7 mouse cellular contexts compared by ENCODE assay signal in genomic region chr2:34642351-34642750, GRCm38 (mm10).
DNase-seq lines count a peak whose midpoint lies in the region; ATAC-seq lines count a peak whose summit lies in the region.

No protein-coding gene starts in this region.

- peak; percentile 46 for DNase-seq in neural tube, embryonic 11.5 days (ENCODE audit: low spot score)
- peak; percentile 56 for DNase-seq in c-Kit-negative CD71-positive TER-119-positive erythroid progenitor cells, embryonic 14.5 days (ENCODE audit: low read depth, low spot score)
- DNase-seq in thymus, postnatal 4 days = peak; percentile 88
- DNase-seq in cerebellum, adult 11-12 months = no peak

- H3K4me1 ChIP-seq in neural tube, embryonic 11.5 days (ENCODE audit: control insufficient read depth, insufficient read depth, low read length) = peaks cover 7% of the 10 kb centered on the region
- H3K4me1 ChIP-seq in neural tube, embryonic 15.5 days = peaks cover 31% of the 10 kb centered on the region
- H3K4me1 ChIP-seq in forebrain, embryonic 13.5 days = peaks cover 16% of the 10 kb centered on the region

- H3K4me2 ChIP-seq in neural tube, embryonic 11.5 days (ENCODE audit: low read depth) = no peak overlapping the region
- no peak overlapping the region for H3K4me2 ChIP-seq in neural tube, embryonic 15.5 days
- H3K4me2 ChIP-seq in forebrain, embryonic 13.5 days = no peak overlapping the region

- no peaks in the 10 kb centered on the region for H3K9me3 ChIP-seq in neural tube, embryonic 11.5 days (ENCODE audit: control insufficient read depth, low read length)
- no peaks in the 10 kb centered on the region for H3K9me3 ChIP-seq in neural tube, embryonic 15.5 days (replicated peaks)
- H3K9me3 ChIP-seq in forebrain, embryonic 13.5 days (replicated peaks) = no peaks in the 10 kb centered on the region

- H3K27ac ChIP-seq in neural tube, embryonic 11.5 days (ENCODE audit: low read depth, low read length) = no peak overlapping the region
- H3K27ac ChIP-seq in neural tube, embryonic 15.5 days (replicated peaks) = no peak overlapping the region
- no peak overlapping the region for H3K27ac ChIP-seq in forebrain, embryonic 13.5 days

- no peak overlapping the region for H3K4me3 ChIP-seq in neural tube, embryonic 11.5 days (ENCODE audit: low read depth, low read length)
- no peak overlapping the region for H3K4me3 ChIP-seq in neural tube, embryonic 15.5 days (replicated peaks)
- H3K4me3 ChIP-seq in forebrain, embryonic 13.5 days = no peak overlapping the region

- no peak overlapping the region for H3K9ac ChIP-seq in neural tube, embryonic 11.5 days (ENCODE audit: low read length)
- no peak overlapping the region for H3K9ac ChIP-seq in neural tube, embryonic 15.5 days (replicated peaks)
- H3K9ac ChIP-seq in forebrain, embryonic 13.5 days = no peak overlapping the region

- no peaks in the 10 kb centered on the region for H3K36me3 ChIP-seq in neural tube, embryonic 11.5 days (ENCODE audit: control insufficient read depth, insufficient read depth, low read length)
- no peaks in the 10 kb centered on the region for H3K36me3 ChIP-seq in neural tube, embryonic 15.5 days
- H3K36me3 ChIP-seq in forebrain, embryonic 13.5 days (ENCODE audit: poor library complexity, severe bottlenecking) = no peaks in the 10 kb centered on the region

- ATAC-seq in neural tube, embryonic 11.5 days (ENCODE audit: insufficient read depth, low FRiP score, low TSS enrichment) = no peak
- no peak for ATAC-seq in neural tube, embryonic 15.5 days (ENCODE audit: low FRiP score)
- 0 out of 2 replicates have a peak, but pooled peaks have one; percentile 15 for ATAC-seq in megakaryocyte-erythroid progenitor cell, adult 5-6 weeks (replicated peaks; ENCODE audit: low FRiP score, low TSS enrichment, poor library complexity, severe bottlenecking)
- ATAC-seq in forebrain, embryonic 13.5 days = no peak

- H3K27me3 ChIP-seq in neural tube, embryonic 11.5 days (ENCODE audit: control insufficient read depth, insufficient read depth, low read length) = no peaks in the 10 kb centered on the region
- 0 out of 2 replicates have a peak, but pooled peaks cover 2% of the 10 kb centered on the region for H3K27me3 ChIP-seq in neural tube, embryonic 15.5 days (replicated peaks)
- peaks cover 33% of the 10 kb centered on the region for H3K27me3 ChIP-seq in forebrain, embryonic 13.5 days

- 28% methylated on average over 2 of the region's 2 CpGs for WGBS in neural tube, embryonic 11.5 days
- WGBS in neural tube, embryonic 15.5 days = 44% methylated on average over 2 of the region's 2 CpGs
- WGBS in forebrain, embryonic 13.5 days = 29% methylated on average over 2 of the region's 2 CpGs
